Mouse (Mus musculus) common myeloid progenitor, adult 5-6 weeks (primary cell): ENCODE data around the gene Gm14692. TPM values are rescaled to one million over a fixed set of nuclear protein-coding genes. Genes with fewer than 3 reads are reported as not detected.
"Not testable (repeated sequence)": the region's sequence is repeated elsewhere in the genome, so short reads cannot be mapped to it uniquely, and the experiment has no call there.

ENCODE experiments used
- ATAC-seq: replicated peaks from 2 replicates; pipeline ENCODE4 v1.8.0; 2016; ENCODE audit warnings: low read depth, mild to moderate bottlenecking, moderate TSS enrichment, inconsistent platforms; ENCODE audit not compliant: poor library complexity, severe bottlenecking
- total RNA-seq: library from RNA; stranded (forward); fragments of 200-1000, 187-1606 nt; gene quantifications from 2 replicates; pipeline ENCODE4 v1.2.3, GENCODE M21; 2017

The Gm14692 gene
- total RNA-seq, result not detected in 2 replicates

GRCm38 (mm10) chrX:67695398-67695797, at the start of gene Gm14692:
Gm14692 (plus strand) TSS chrX:67695698.
- ATAC-seq, result not testable (repeated sequence)

DNA sequence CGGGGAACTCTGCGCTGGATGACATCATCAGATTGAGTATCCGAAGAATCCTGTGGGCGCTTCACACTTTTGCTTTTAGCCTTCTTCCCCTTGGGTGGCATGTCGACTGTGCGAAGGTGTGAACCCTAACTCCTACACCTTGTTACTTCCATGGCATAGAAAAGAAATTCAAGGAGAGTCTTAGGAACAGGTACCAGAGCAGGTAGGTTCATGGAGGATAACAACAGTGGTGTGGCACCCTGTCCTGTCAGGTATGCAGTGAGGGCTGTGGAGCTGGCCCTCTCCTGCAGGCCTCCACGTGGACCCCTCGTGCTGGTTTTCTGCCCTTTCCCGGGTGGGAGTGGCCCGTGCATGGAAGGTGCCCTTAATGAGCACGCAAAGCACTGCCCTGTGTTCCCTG, 2.0 kb upstream of the Gm14692 start, which contains the start of gene Gm1140:
Gene Gm1140, minus strand, starts transcription at position 101 of the 400 bp plus-strand sequence.
- ATAC-seq, result not testable (repeated sequence)

Other genes starting within 250 kb of the Gm14692 start
- gene Gm1140, start 2.1 kb upstream of the Gm14692 start, total RNA-seq, result not detected in 2 replicates
- not detected in 2 replicates for gene 4933436I01Rik, start 225.8 kb downstream of the Gm14692 start, total RNA-seq